8 mouse cellular contexts compared by ENCODE assay signal in genomic region chr4:141069731-141070130, GRCm38 (mm10). TPM values are rescaled to one million over a fixed set of nuclear protein-coding genes. Genes with fewer than 3 reads are reported as not detected.
DNase-seq lines count a peak whose midpoint lies in the region; ATAC-seq and TF ChIP-seq lines count a peak whose summit lies in the region.

No protein-coding gene starts in this region.

- H3K4me1 ChIP-seq in heart, embryonic 12.5 days (replicated peaks): peaks cover 54% of the 10 kb centered on the region
- no peaks in the 10 kb centered on the region for H3K4me1 ChIP-seq in limb, embryonic 14.5 days (ENCODE audit: control insufficient read depth, insufficient read depth, low read length)

- H3K9me3 ChIP-seq in heart, embryonic 12.5 days (replicated peaks): no peaks in the 10 kb centered on the region
- H3K9me3 ChIP-seq in limb, embryonic 14.5 days (ENCODE audit: control insufficient read depth, low read length): no peaks in the 10 kb centered on the region

- peak; percentile 53 to 72 for DNase-seq in heart, adult 18-20 months
- DNase-seq in c-Kit-positive CD71-positive TER-119-positive erythroid progenitor cells, embryonic 14.5 days (ENCODE audit: low spot score): peak; percentile 28
- DNase-seq in limb, embryonic 14.5 days (ENCODE audit: low spot score): peak; percentile 19
- DNase-seq in naive thymus-derived CD4-positive, alpha-beta T cell, adult 2 months (ENCODE audit: low read depth): peak; percentile 79
- DNase-seq in left cerebral cortex, adult 9 months (ENCODE audit: low spot score in 2 of 2): no peak

- TF ChIP-seq CTCF in C2C12 (IDR thresholded peaks at IDR 0.05; ENCODE audit: control insufficient read depth, insufficient read depth, insufficient read length): peak; percentile 49

- H3K9ac ChIP-seq in heart, embryonic 12.5 days: no peak overlapping the region
- no peak overlapping the region for H3K9ac ChIP-seq in limb, embryonic 14.5 days (ENCODE audit: low read depth, low read length, severe bottlenecking)

- TF ChIP-seq POLR2A in limb, embryonic 14.5 days (IDR thresholded peaks at IDR 0.05; ENCODE audit: borderline replicate concordance, extremely low read depth, insufficient read depth, insufficient read length): no peak

- no peak overlapping the region for H3ac ChIP-seq in C2C12 (ENCODE audit: control insufficient read depth, insufficient read length, low read depth)

- H3K36me3 ChIP-seq in heart, embryonic 12.5 days: peaks cover 86% of the 10 kb centered on the region
- peaks cover 59% of the 10 kb centered on the region for H3K36me3 ChIP-seq in C2C12 (ENCODE audit: control insufficient read depth, insufficient read depth)
- H3K36me3 ChIP-seq in limb, embryonic 14.5 days (ENCODE audit: control insufficient read depth, insufficient read depth, low read length): peaks cover 91% of the 10 kb centered on the region

- no peak overlapping the region for H3K27ac ChIP-seq in heart, embryonic 12.5 days (ENCODE audit: poor library complexity, severe bottlenecking)
- no peak overlapping the region for H3K27ac ChIP-seq in limb, embryonic 14.5 days (replicated peaks; ENCODE audit: low read depth, low read length)

- H3K79me2 ChIP-seq in C2C12 (ENCODE audit: control insufficient read depth, insufficient read depth): peaks cover 9% of the 10 kb centered on the region

- no peaks in the 10 kb centered on the region for H3K27me3 ChIP-seq in heart, embryonic 12.5 days (replicated peaks)
- no peaks in the 10 kb centered on the region for H3K27me3 ChIP-seq in C2C12 (ENCODE audit: control insufficient read depth, insufficient read depth, insufficient read length)
- no peaks in the 10 kb centered on the region for H3K27me3 ChIP-seq in limb, embryonic 14.5 days (ENCODE audit: control insufficient read depth, insufficient read depth, low read length)

- no peak overlapping the region for H3K4me2 ChIP-seq in heart, embryonic 12.5 days
- no peak overlapping the region for H3K4me2 ChIP-seq in limb, embryonic 14.5 days (replicated peaks; ENCODE audit: low read depth, low read length, severe bottlenecking)

- no peak overlapping the region for H3K4me3 ChIP-seq in heart, embryonic 12.5 days
- no peak overlapping the region for H3K4me3 ChIP-seq in C2C12 (ENCODE audit: insufficient read depth, poor library complexity, severe bottlenecking)
- H3K4me3 ChIP-seq in limb, embryonic 14.5 days (replicated peaks; ENCODE audit: low read length): no peak overlapping the region

- ATAC-seq in heart, embryonic 12.5 days (ENCODE audit: insufficient number of reproducible peaks, low FRiP score): no peak
- peak; percentile 47 for ATAC-seq in granulocyte monocyte progenitor cell, adult 5-6 weeks (replicated peaks; ENCODE audit: poor library complexity, severe bottlenecking)
- no peak for ATAC-seq in limb, embryonic 14.5 days (ENCODE audit: low FRiP score, low read depth)

- WGBS in heart, embryonic 12.5 days: 63% methylated on average over 4 of the region's 4 CpGs
- 56% methylated on average over 4 of the region's 4 CpGs for WGBS in limb, embryonic 14.5 days

- H3K79me3 ChIP-seq in C2C12 (ENCODE audit: low read depth): no peaks in the 10 kb centered on the region

TF ChIP-seq in C2C12, 6 proteins besides CTCF, POLR2A, EP300 and RAD21:
- TF ChIP-seq USF1 (IDR thresholded peaks at IDR 0.05; ENCODE audit: low read depth) (no peak), FOSL1 (IDR thresholded peaks at IDR 0.05; ENCODE audit: insufficient read depth, low read length, poor library complexity, severe bottlenecking) (no peak), CEBPB (IDR thresholded peaks at IDR 0.05; ENCODE audit: low read depth) (no peak), MYOD1 (IDR thresholded peaks at IDR 0.05; ENCODE audit: control insufficient read depth, insufficient read length, low read depth) (no peak), MAX (IDR thresholded peaks at IDR 0.05) (no peak), MYOG (IDR thresholded peaks at IDR 0.05; ENCODE audit: control insufficient read depth, extremely low read depth, insufficient read length) (no peak)

RNA-seq across cellular contexts. Expression of gene Necap2, which starts 8.4 kb away (rescaled TPM):
- total RNA-seq in heart, adult 18-20 months (2021): 10 to 100 TPM; 13.4 to 14.5 TPM
- 43.2 and 44.3 TPM in 2 replicates for polyA plus RNA-seq in heart, embryonic 12.5 days (2016; fragmentation: Nextera tagmentation; extraction: Ambion mirVana)
- polyA plus RNA-seq in C2C12 (2012; fragmentation: generic; extraction: Trizol): 70.2 TPM
- 30.6 and 52.4 TPM in 2 replicates for total RNA-seq in granulocyte monocyte progenitor cell, adult 5-6 weeks (2014; fragmentation: Nextera tagmentation)
- total RNA-seq in granulocyte monocyte progenitor cell, adult 5-6 weeks (2017): 45.5 and 54.2 TPM in 2 replicates
- 79.1 and 91.0 TPM in 2 replicates for polyA plus RNA-seq in limb, embryonic 14.5 days (2012; rRNA removed)
- polyA plus RNA-seq in limb, embryonic 14.5 days (2014; fragmentation: Nextera tagmentation; extraction: Ambion mirVana): 83.2 and 90.5 TPM in 2 replicates

RNA-seq across cellular contexts. Expression of gene Crocc, which starts 9.4 kb away (rescaled TPM):
- total RNA-seq in heart, adult 18-20 months (2021): 1 to 10 TPM; 4.1 to 4.3 TPM
- polyA plus RNA-seq in heart, embryonic 12.5 days (2016; fragmentation: Nextera tagmentation; extraction: Ambion mirVana): 6.3 and 6.7 TPM in 2 replicates
- polyA plus RNA-seq in C2C12 (2012; fragmentation: generic; extraction: Trizol): 6.0 TPM
- total RNA-seq in granulocyte monocyte progenitor cell, adult 5-6 weeks (2014; fragmentation: Nextera tagmentation): 6.4 and 8.0 TPM in 2 replicates
- total RNA-seq in granulocyte monocyte progenitor cell, adult 5-6 weeks (2017): 6.5 and 7.0 TPM in 2 replicates
- 25.9 and 27.8 TPM in 2 replicates for polyA plus RNA-seq in limb, embryonic 14.5 days (2012; rRNA removed)
- 5.4 and 7.3 TPM in 2 replicates for polyA plus RNA-seq in limb, embryonic 14.5 days (2014; fragmentation: Nextera tagmentation; extraction: Ambion mirVana)

RNA-seq across cellular contexts. Expression of gene Spata21, which starts 18.4 kb away (rescaled TPM):
- not detected for total RNA-seq in heart, adult 18-20 months (2021)
- polyA plus RNA-seq in heart, embryonic 12.5 days (2016; fragmentation: Nextera tagmentation; extraction: Ambion mirVana): not detected in 2 replicates
- not detected for polyA plus RNA-seq in C2C12 (2012; fragmentation: generic; extraction: Trizol)
- total RNA-seq in granulocyte monocyte progenitor cell, adult 5-6 weeks (2014; fragmentation: Nextera tagmentation): not detected in 2 replicates
- total RNA-seq in granulocyte monocyte progenitor cell, adult 5-6 weeks (2017): not detected in 2 replicates
- polyA plus RNA-seq in limb, embryonic 14.5 days (2012; rRNA removed): 0.04 and 0.08 TPM in 2 replicates
- polyA plus RNA-seq in limb, embryonic 14.5 days (2014; fragmentation: Nextera tagmentation; extraction: Ambion mirVana): 0.18 and 0.43 TPM in 2 replicates

RNA-seq across cellular contexts. Expression of gene Mfap2, which starts 59.5 kb away (rescaled TPM):
- 1 to 10 TPM; 1.6 to 2.5 TPM for total RNA-seq in heart, adult 18-20 months (2021)
- 245 and 246 TPM in 2 replicates for polyA plus RNA-seq in heart, embryonic 12.5 days (2016; fragmentation: Nextera tagmentation; extraction: Ambion mirVana)
- 2.0 TPM for polyA plus RNA-seq in C2C12 (2012; fragmentation: generic; extraction: Trizol)
- total RNA-seq in granulocyte monocyte progenitor cell, adult 5-6 weeks (2014; fragmentation: Nextera tagmentation): not detected in 2 replicates
- not detected in 2 replicates for total RNA-seq in granulocyte monocyte progenitor cell, adult 5-6 weeks (2017)
- polyA plus RNA-seq in limb, embryonic 14.5 days (2012; rRNA removed): 708 and 919 TPM in 2 replicates
- polyA plus RNA-seq in limb, embryonic 14.5 days (2014; fragmentation: Nextera tagmentation; extraction: Ambion mirVana): 1,017 and 1,089 TPM in 2 replicates

Comparison
In these comparisons a context has a peak if more than half of its experiments do, and no peak if none do; other contexts are left out.
1. DNase-seq: peak in heart, adult 18-20 months (2 of 2), c-Kit-positive CD71-positive TER-119-positive erythroid progenitor cells, embryonic 14.5 days (single experiment), limb, embryonic 14.5 days (single experiment) and naive thymus-derived CD4-positive, alpha-beta T cell, adult 2 months (single experiment); none in left cerebral cortex, adult 9 months (0 of 2).